Mouse (Mus musculus) MEL (cell line): ENCODE measurements around the gene Peg10.

Experiments
- CTCF ChIP-seq, 3 experiments: IDR thresholded peaks in 2 of 3; conservative IDR thresholded peaks in 1 of 3; 2 replicates each; pipeline ENCODE4 v1.5.1; 2011 to 2012; ENCODE audit warnings: low read length in 3 of 3, low read depth in 2 of 3, mild to moderate bottlenecking in 2 of 3, improper control_type of control experiment in 1 of 3, inconsistent platforms in 1 of 3, mixed read lengths in 1 of 3, moderate library complexity in 1 of 3; ENCODE audit not compliant: control insufficient read depth in 1 of 3, insufficient read depth in 1 of 3, poor library complexity in 1 of 3, severe bottlenecking in 1 of 3
- E2F4 ChIP-seq: IDR thresholded peaks from 2 replicates; pipeline ENCODE4 v1.6.1; 2011; ENCODE audit warnings: low read depth, low read length, improper control_type of control experiment, borderline replicate concordance
- GABPA ChIP-seq: IDR thresholded peaks from 2 replicates; pipeline ENCODE4 v1.6.1; 2012; ENCODE audit warnings: low read depth, mild to moderate bottlenecking, inconsistent platforms, low read length, improper control_type of control experiment, moderate library complexity
- MAX ChIP-seq: IDR thresholded peaks from 2 replicates; pipeline ENCODE4 v1.6.1; 2011; ENCODE audit warnings: low read length, improper control_type of control experiment
- MEF2A ChIP-seq: IDR thresholded peaks from 2 replicates; pipeline ENCODE4 v1.6.1; 2014; ENCODE audit warnings: low read depth, mild to moderate bottlenecking, inconsistent platforms, low read length, improper control_type of control experiment; ENCODE audit not compliant: poor library complexity, insufficient replicate concordance, severe bottlenecking; ENCODE audit errors: extremely low read depth
- POLR2A ChIP-seq, 2 experiments: IDR thresholded peaks; 2 replicates each; pipeline ENCODE4 v1.6.1; 2011 to 2012; ENCODE audit warnings: low read length in 2 of 2, mild to moderate bottlenecking in 2 of 2, control low read depth in 1 of 2, improper control_type of control experiment in 1 of 2, low read depth in 1 of 2, moderate library complexity in 1 of 2; ENCODE audit not compliant: control insufficient read depth in 1 of 2, insufficient read depth in 1 of 2, poor library complexity in 1 of 2
- SIN3A ChIP-seq: IDR thresholded peaks from 2 replicates; pipeline ENCODE4 v1.6.1; 2012; ENCODE audit warnings: low read length, improper control_type of control experiment, inconsistent platforms
- TAL1 ChIP-seq: IDR thresholded peaks from 2 replicates; pipeline ENCODE4 v1.6.1; 2012; ENCODE audit warnings: mild to moderate bottlenecking, inconsistent platforms, low read length, moderate library complexity, mixed read lengths
- TBP ChIP-seq: IDR thresholded peaks from 2 replicates; pipeline ENCODE4 v1.8.0; 2011; ENCODE audit warnings: low read depth, low read length, improper control_type of control experiment
- UBTF ChIP-seq: IDR thresholded peaks from 2 replicates; pipeline ENCODE4 v1.6.1; 2012; ENCODE audit warnings: low read depth, mild to moderate bottlenecking, inconsistent platforms, low read length, improper control_type of control experiment, moderate library complexity, borderline replicate concordance; ENCODE audit not compliant: insufficient read depth

GRCm38 (mm10) chr6:4731675-4732074 lies 15.4 kb upstream of the Peg10 start:
- TF ChIP-seq TAL1 (no peak), TBP (no peak), GABPA (no peak), POLR2A (IDR thresholded peaks at IDR 0.05; ENCODE audit: control insufficient read depth in 1 of 2, insufficient read depth in 1 of 2, low read depth in 1 of 2, low read length in 2 of 2, poor library complexity in 1 of 2) (no peak), SIN3A (no peak), UBTF (no peak), MEF2A (no peak), E2F4 (no peak), CTCF (IDR thresholded peaks at IDR 0.05 in 2 of 3, conservative IDR thresholded peaks at IDR 0.05 in 1 of 3; ENCODE audit: control insufficient read depth in 1 of 3, insufficient read depth in 1 of 3, low read depth in 2 of 3, low read length in 3 of 3, poor library complexity in 1 of 3, severe bottlenecking in 1 of 3) (no peak), MAX (no peak)
